Mouse (Mus musculus): ENCODE measurements around the gene Adgrl3.

The Adgrl3 gene

GRCm38 (mm10) chr5:81227256-81227655 lies 207.3 kb downstream of the Adgrl3 start:
- no peak for DNase-seq (ENCODE audit: low read depth, low spot score)

DNA sequence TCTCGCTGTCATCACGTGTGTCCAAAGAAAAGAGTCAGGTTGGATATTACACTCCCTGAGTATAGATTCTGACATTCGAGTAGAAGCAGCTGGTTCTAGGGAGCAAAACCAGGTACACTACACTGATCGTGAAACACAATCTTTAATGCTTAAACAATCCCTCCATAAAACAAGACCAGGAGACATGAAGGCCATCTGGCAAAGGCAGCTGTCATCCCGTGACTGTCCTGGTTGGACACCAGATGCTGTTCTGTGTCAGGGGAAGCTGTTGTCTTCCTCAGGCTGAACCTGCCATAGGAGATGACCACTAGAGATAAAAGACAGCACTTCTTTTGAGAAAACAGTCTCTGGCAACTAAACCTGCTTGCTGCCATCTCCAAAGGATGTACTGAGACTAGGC lies 228.8 kb downstream of the Adgrl3 start:
- DNase-seq (ENCODE audit: low read depth, low spot score): no peak

GRCm38 (mm10) chr5:81256091-81256490 lies 236.2 kb downstream of the Adgrl3 start:
- DNase-seq (ENCODE audit: low read depth, low spot score): no peak

DNA sequence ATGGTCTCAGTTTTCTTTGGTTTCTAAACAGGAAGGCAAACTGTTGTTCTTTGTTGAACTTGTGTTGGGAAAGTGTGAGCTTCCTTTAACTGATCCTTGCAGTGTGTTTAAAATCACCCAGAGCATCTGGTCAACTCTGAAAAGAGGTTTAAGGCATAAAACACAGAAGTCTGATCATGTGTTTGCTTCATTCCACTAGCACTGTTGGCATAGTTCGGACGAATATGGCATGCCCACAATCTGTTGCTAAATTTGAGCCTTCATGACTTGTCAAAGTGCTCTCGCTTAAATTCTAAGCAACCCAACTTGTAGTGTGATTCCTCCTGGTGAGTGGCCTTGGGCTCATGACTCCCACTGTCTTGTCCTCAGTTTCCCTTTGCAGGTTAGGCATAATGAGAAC lies 249.8 kb downstream of the Adgrl3 start:
- DNase-seq (ENCODE audit: low read depth, low spot score): no peak

- DNase-seq (ENCODE audit: low read depth, low spot score): no peak
These were observed 255.6 kb downstream of the Adgrl3 start for GRCm38 (mm10) chr5:81275346-81276047.

GRCm38 (mm10) chr5:81279246-81279645 lies 259.3 kb downstream of the Adgrl3 start:
- DNase-seq (ENCODE audit: low read depth, low spot score): no peak

GRCm38 (mm10) chr5:81285643-81286042 lies 265.7 kb downstream of the Adgrl3 start:
- DNase-seq (ENCODE audit: low read depth, low spot score): no peak

- no peak for DNase-seq (ENCODE audit: low read depth, low spot score)
These were observed 281.9 kb downstream of the Adgrl3 start for GRCm38 (mm10) chr5:81301874-81302273.

- no peak for DNase-seq (ENCODE audit: low read depth, low spot score)
These were observed 297.6 kb downstream of the Adgrl3 start for GRCm38 (mm10) chr5:81317406-81318112.

DNA sequence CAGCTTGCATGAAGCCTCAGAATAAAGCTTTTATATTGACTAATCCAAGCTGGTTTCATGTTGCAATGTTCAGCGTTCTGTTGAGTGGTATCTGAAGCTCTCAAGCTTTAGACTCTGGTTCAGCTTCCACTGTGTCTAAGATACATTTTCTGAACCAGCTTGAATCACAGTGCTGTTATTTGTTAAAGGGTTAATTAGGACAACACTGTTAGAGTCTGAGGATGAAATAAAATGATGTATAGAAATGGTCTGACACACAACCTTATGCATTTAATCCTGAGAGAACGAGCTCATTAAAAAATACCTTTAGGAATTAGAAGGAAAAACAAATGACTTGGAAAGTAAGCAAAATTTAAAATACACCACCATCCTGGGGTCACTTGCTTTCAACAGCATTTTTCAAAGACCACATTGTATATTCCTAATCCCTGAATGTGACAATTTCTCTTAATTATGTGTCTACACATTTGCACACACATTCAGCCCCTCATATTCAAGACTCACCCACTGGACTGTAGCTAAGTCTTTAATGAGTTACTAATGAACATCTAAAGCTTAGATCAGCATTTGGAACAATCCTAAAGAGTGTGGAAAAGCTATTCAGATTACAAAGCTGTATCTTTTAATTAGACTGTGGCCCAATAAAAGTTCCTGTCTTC lies 301.5 kb downstream of the Adgrl3 start:
- no peak for DNase-seq (ENCODE audit: low read depth, low spot score)

- DNase-seq (ENCODE audit: low read depth, low spot score): no peak
These were observed 302.1 kb downstream of the Adgrl3 start for GRCm38 (mm10) chr5:81322064-81322463.

- DNase-seq (ENCODE audit: low read depth, low spot score): no peak
These were observed 307.0 kb downstream of the Adgrl3 start for GRCm38 (mm10) chr5:81326916-81327315.

- DNase-seq (ENCODE audit: low read depth, low spot score): no peak
These were observed 307.5 kb downstream of the Adgrl3 start for GRCm38 (mm10) chr5:81327392-81327791.

- DNase-seq (ENCODE audit: low read depth, low spot score): no peak
These were observed 309.6 kb downstream of the Adgrl3 start for GRCm38 (mm10) chr5:81329571-81329971.

GRCm38 (mm10) chr5:81344330-81344729 lies 324.4 kb downstream of the Adgrl3 start:
- no peak for DNase-seq (ENCODE audit: low read depth, low spot score)

DNA sequence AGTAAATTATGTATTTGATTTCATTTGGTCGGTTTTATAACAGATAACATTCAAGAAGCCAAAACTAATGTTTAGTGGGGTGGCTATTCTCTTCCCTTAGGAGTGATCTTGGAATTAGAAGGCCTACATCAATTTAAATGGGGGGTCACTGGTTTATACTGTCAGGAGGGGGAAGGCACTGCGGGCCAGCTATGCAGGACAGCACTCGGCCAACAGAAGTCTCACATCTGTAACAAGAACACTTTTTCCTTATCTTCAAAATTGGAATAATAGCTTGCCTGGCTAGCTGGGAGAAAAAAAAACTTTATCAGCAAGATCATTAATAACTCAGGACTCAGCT lies 325.1 kb downstream of the Adgrl3 start:
- no peak for DNase-seq (ENCODE audit: low read depth, low spot score)

- no peak for DNase-seq (ENCODE audit: low read depth, low spot score)
These were observed 325.6 kb downstream of the Adgrl3 start for GRCm38 (mm10) chr5:81345436-81346131.

DNA sequence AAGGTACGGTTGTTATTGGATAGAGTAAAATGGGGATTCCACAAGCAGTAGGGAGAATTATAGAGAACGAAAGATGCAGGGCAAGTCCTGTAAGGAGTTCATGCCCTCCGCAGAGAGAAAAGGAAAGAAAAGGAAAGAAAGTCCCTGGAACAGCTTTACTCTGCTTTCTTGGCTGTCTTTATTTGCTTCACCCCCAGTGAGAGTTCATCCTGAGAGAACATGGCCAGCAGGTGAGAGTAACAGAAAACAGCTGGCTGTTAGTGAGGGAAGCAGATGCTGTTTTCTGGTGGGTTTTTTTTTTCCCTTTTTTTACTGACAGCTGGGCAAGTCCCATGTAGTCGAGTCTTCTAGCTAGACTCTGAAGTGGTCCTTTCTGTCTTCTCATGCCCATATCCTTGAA lies 327.6 kb downstream of the Adgrl3 start:
- no peak for DNase-seq (ENCODE audit: low read depth, low spot score)

- no peak for DNase-seq (ENCODE audit: low read depth, low spot score)
These were observed 339.6 kb downstream of the Adgrl3 start for GRCm38 (mm10) chr5:81359560-81359959.

- DNase-seq (ENCODE audit: low read depth, low spot score): no peak
These were observed 344.3 kb downstream of the Adgrl3 start for GRCm38 (mm10) chr5:81364198-81364643.

DNA sequence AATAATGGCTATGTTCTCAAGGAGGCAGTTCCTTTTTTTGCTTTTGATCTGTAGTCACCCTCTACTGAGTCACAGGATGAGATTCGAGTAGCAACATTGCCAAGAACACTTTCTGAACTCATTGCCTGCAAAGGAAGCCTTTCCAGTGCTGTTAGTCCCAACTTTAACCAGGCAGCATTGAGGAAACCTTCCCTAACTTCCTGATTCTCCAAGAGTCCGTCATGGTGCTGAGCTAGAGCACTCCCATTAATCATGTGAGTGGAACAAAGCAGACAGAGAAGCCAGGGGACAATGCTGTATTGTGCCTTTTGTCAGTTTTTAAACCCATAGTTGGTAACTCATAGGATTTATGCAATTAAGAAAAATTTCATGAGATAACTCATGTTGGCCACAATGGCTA lies 345.3 kb downstream of the Adgrl3 start:
- DNase-seq (ENCODE audit: low read depth, low spot score): no peak
